Mouse (Mus musculus): Measurements from ENCODE around the gene Ttc4. TPM values are rescaled to one million over a fixed set of nuclear protein-coding genes. Genes with fewer than 3 reads are reported as not detected.

The Ttc4 gene
- polyA plus RNA-seq, 1 experiment, result 177 TPM

DNA sequence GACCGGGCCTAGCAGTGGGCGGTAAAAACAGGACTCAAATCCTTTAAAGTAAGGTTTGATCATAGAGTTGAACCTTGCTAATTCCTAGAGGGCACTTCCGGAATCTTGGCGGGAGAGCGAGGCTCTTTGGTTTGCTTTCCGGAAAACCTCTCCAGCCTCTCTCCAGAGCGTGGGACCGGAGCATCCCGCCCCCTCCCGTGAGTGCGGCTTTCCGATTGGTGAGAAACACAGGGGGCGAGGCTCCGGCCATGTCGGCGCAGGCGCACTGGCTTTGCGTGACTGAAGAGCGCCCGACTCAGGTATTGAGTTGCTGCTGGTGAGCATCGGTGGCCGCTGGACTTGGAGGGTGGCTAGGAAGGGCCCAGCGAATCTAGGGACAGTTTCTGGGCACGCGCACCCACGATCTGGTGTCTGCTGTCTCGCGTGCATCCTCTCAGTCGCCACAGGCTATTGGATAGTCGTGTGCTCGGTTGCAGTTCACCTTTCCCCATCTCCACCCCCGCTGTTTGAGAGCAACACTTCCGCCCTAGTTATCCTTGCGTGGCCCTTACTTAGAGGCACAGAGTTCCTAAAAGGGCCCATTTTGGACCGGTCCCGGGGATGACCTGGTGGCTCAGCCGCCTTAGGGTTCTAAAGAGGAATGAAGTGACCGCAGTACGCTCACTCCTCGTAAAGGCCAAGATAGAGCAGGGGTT, 27.8 kb downstream of the Ttc4 start, which contains the start of gene Pars2:
Gene Pars2, plus strand, starts transcription at position 237 of the 695 bp plus-strand sequence.
- peak; percentile 99 for DNase-seq (ENCODE audit: low read depth)
- TF ChIP-seq POLR2A (IDR thresholded peaks at IDR 0.05; ENCODE audit: borderline replicate concordance, extremely low read depth, insufficient read depth, insufficient read length, poor library complexity, severe bottlenecking), result peak; percentile 62; the same call in 1 of the 2 replicates
- no peak for TF ChIP-seq CTCF (IDR thresholded peaks at IDR 0.05; ENCODE audit: borderline replicate concordance, extremely low read depth, insufficient read depth, insufficient read length)

- DNase-seq (ENCODE audit: low read depth), result no peak
- TF ChIP-seq POLR2A (IDR thresholded peaks at IDR 0.05; ENCODE audit: borderline replicate concordance, extremely low read depth, insufficient read depth, insufficient read length, poor library complexity, severe bottlenecking) (no peak), CTCF (IDR thresholded peaks at IDR 0.05; ENCODE audit: borderline replicate concordance, extremely low read depth, insufficient read depth, insufficient read length) (no peak)
Observed at GRCm38 (mm10) chr4:106647137-106647536, 31.6 kb downstream of the Ttc4 start.

- no peak for DNase-seq (ENCODE audit: low read depth)
- TF ChIP-seq POLR2A (IDR thresholded peaks at IDR 0.05; ENCODE audit: borderline replicate concordance, extremely low read depth, insufficient read depth, insufficient read length, poor library complexity, severe bottlenecking) (no peak), CTCF (IDR thresholded peaks at IDR 0.05; ENCODE audit: borderline replicate concordance, extremely low read depth, insufficient read depth, insufficient read length) (no peak)
Observed at GRCm38 (mm10) chr4:106645797-106646196, 32.9 kb downstream of the Ttc4 start.

DNA sequence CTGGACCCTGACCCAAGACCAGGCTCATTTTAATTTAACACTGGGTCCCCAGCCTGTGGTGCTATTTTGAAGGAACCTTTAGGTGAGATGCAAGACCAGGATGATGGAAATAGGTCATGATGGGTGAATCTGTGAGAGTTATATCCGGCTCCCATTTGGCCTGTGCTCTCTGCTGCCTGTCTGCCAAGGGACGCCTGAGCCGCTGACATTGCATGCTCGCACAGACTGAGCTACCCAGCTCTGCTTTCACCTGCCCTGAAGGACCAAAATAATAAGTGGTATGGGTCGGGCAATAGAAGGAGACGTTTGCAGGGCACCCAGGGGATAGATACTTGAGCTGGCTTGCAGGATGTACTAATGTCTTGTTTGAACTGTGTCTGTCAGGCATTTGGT, 34.5 kb downstream of the Ttc4 start:
- no peak for DNase-seq (ENCODE audit: low read depth)
- TF ChIP-seq CTCF (IDR thresholded peaks at IDR 0.05; ENCODE audit: borderline replicate concordance, extremely low read depth, insufficient read depth, insufficient read length) (no peak), POLR2A (IDR thresholded peaks at IDR 0.05; ENCODE audit: borderline replicate concordance, extremely low read depth, insufficient read depth, insufficient read length, poor library complexity, severe bottlenecking) (no peak)

- TF ChIP-seq CTCF (IDR thresholded peaks at IDR 0.05; ENCODE audit: borderline replicate concordance, extremely low read depth, insufficient read depth, insufficient read length) (no peak), POLR2A (IDR thresholded peaks at IDR 0.05; ENCODE audit: borderline replicate concordance, extremely low read depth, insufficient read depth, insufficient read length, poor library complexity, severe bottlenecking) (no peak)
- no peak for DNase-seq (ENCODE audit: low read depth)
Observed at GRCm38 (mm10) chr4:106643483-106644217, 35.1 kb downstream of the Ttc4 start.

- DNase-seq (ENCODE audit: low read depth), result no peak
- TF ChIP-seq CTCF (IDR thresholded peaks at IDR 0.05; ENCODE audit: borderline replicate concordance, extremely low read depth, insufficient read depth, insufficient read length) (no peak), POLR2A (IDR thresholded peaks at IDR 0.05; ENCODE audit: borderline replicate concordance, extremely low read depth, insufficient read depth, insufficient read length, poor library complexity, severe bottlenecking) (no peak)
Observed at GRCm38 (mm10) chr4:106634086-106634479, 44.7 kb downstream of the Ttc4 start.

DNA sequence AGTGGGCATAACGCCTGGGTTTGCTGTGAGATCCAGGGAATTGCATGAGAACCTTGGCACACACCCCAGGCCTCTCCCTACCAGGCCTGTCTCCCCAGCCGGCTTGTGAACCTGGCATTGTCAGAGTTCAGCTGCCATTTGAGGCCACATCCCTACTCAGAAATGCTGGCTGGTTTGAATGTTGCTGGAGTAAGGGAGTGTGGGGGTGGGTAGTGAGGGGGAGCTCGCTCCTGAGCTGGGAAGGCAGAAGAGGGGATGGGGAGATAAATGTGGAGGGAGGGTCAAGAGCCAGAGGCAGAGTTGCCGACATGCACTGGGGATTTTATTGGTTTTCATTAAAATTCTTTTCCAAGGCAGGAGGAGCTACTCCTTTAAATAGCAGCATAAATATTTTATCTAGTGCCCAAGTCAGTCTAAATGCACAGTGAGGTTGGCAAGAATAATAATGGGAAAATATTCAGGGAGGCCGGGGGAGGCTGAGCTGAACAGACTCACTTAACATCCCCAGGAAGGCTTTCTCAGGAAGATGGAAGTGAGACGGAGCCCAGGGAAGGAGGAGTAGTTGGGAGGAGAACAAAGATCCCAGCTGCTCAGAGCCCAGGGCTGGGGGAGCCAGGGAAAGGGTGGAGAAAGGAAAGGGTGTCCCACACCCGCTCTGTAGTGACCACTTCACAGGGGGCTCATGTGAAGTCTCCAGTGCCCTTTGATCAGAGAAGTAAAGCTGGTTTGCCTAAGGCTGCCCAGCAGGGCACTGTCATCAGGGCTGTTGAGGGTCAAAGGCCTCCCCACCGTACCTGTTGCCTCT, 45.3 kb downstream of the Ttc4 start:
- no peak for TF ChIP-seq CTCF (IDR thresholded peaks at IDR 0.05; ENCODE audit: borderline replicate concordance, extremely low read depth, insufficient read depth, insufficient read length)
- no peak for TF ChIP-seq POLR2A (IDR thresholded peaks at IDR 0.05; ENCODE audit: borderline replicate concordance, extremely low read depth, insufficient read depth, insufficient read length, poor library complexity, severe bottlenecking)
- DNase-seq (ENCODE audit: low read depth), result peak; percentile 64

DNA sequence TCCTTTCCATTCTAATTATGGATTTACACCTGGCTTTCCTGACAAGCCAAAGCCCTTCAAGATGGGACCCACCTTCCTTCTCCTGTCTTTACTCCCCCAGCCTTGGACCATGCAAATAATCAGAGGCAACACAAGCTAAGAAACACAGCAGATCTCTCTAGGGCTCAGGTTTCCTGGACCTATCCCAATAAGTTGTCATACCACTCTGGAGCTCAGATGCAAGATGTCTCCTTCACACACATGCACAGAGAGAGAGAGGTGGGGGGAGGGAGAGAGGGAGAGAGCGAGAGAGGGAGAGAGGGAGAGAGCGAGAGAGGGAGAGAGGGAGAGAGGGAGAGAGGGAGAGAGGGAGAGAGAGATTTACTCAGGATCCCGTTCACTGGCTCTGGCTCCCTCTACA, 46.4 kb downstream of the Ttc4 start:
- DNase-seq (ENCODE audit: low read depth), result peak; percentile 50
- TF ChIP-seq CTCF (IDR thresholded peaks at IDR 0.05; ENCODE audit: borderline replicate concordance, extremely low read depth, insufficient read depth, insufficient read length) (no peak), POLR2A (IDR thresholded peaks at IDR 0.05; ENCODE audit: borderline replicate concordance, extremely low read depth, insufficient read depth, insufficient read length, poor library complexity, severe bottlenecking) (no peak)

DNA sequence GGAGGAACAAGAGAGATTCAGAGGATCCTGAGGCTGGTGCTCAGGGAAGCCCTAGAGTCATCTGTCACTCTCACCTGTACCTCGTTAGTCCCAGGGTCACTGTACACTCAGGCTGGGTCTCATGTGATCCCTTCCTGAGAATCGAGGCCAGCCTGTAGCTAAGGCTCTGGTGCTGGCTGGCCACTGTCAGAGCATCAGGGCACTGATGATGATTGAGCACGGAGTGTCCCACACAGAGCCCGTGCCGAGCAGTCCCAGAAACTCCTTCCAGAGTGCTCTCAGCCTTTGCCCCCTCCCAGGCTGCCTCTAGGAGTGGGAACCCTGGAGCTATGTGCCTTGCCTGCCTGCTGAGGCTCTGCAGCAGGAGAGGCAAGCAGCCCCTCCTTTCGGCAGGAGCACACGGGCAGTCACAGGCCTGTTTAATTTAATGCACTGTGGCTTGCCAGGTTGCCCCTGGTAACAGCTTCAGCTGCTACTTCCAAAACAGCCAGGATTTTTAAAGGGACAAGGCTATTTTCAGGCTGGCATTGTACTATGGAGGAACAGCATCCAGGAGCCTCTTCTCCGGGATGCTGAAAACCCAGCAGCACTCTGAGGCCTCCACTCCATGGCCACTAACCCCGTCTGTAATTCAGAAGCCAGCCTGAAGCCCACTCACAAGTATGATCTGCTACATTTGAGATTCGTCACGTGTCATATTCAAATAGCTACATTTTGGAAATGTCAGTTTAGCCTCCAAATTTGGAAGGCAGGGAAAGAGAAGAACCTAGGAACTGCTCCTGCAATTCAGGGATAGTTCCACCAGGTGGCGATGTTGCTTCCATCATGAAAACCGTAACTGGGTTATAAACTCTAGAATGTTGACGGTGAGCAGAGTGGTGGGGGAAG, 48.2 kb downstream of the Ttc4 start:
- TF ChIP-seq CTCF (IDR thresholded peaks at IDR 0.05; ENCODE audit: borderline replicate concordance, extremely low read depth, insufficient read depth, insufficient read length) (peak; percentile 78; the same call in 1 of the 2 replicates), POLR2A (IDR thresholded peaks at IDR 0.05; ENCODE audit: borderline replicate concordance, extremely low read depth, insufficient read depth, insufficient read length, poor library complexity, severe bottlenecking) (no peak)
- DNase-seq (ENCODE audit: low read depth), result peak; percentile 93

DNA sequence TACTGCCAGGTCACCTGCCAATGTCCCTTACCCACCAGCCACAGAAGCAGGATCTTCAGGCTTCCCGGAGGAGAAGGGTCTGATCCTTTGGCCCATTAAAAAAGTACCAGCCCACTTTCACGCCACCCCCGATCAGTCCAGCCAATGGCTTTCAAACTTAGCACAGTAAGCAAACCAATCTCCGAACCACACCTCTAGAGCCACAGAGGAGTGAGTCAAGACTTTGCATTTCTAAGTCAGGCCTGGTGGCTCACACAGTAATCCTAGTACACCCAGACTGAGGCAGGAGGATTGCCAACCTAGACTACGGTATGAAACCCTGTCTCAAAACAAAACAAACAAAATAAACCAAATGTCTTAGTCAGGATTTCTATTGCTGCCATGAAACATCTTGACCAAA, 49.4 kb downstream of the Ttc4 start:
- TF ChIP-seq POLR2A (IDR thresholded peaks at IDR 0.05; ENCODE audit: borderline replicate concordance, extremely low read depth, insufficient read depth, insufficient read length, poor library complexity, severe bottlenecking) (no peak), CTCF (IDR thresholded peaks at IDR 0.05; ENCODE audit: borderline replicate concordance, extremely low read depth, insufficient read depth, insufficient read length) (no peak)
- DNase-seq (ENCODE audit: low read depth), result no peak
